In genomic region chr19:34193683-34194082, GRCm38 (mm10) we compare ENCODE assay signal across 9 mouse cellular contexts. TPM values are rescaled to one million over a fixed set of nuclear protein-coding genes. Genes with fewer than 3 reads are reported as not detected.
DNase-seq lines count a peak whose midpoint lies in the region; ATAC-seq and TF ChIP-seq lines count a peak whose summit lies in the region.
"Had no signal": no experiment of that assay in that cellular context is flagged by ENCODE, and none has a peak within 500 bp of the region (broad histone marks: within the 10 kb centered on the region; RNA-seq: fewer than 3 reads in every experiment).

No protein-coding gene starts in this region.

- peaks cover 62% of the 10 kb centered on the region for H3K79me2 ChIP-seq in macrophage (ENCODE audit: inconsistent target)

- H3K4me1 ChIP-seq in heart, embryonic 13.5 days: peaks cover 7% of the 10 kb centered on the region
- peaks cover 6 to 8% of the 10 kb centered on the region in 2 experiments for H3K4me1 ChIP-seq in ES-E14 (ENCODE audit: control insufficient read depth in 2 of 2, insufficient read depth in 2 of 2, low read length in 2 of 2, poor library complexity in 1 of 2)
- peaks cover 7% of the 10 kb centered on the region; the same call in 1 of the 2 replicates for H3K4me1 ChIP-seq in heart, postnatal 0 days (ENCODE audit: control insufficient read depth, insufficient read depth)

- peak overlapping the region; percentile 97 for H3K4me2 ChIP-seq in heart, embryonic 13.5 days
- H3K4me2 ChIP-seq in heart, postnatal 0 days (ENCODE audit: low read depth, low read length): peak overlapping the region; percentile 83

- peaks cover 6% of the 10 kb centered on the region; the same call in 1 of the 2 replicates for H3K27me3 ChIP-seq in heart, embryonic 13.5 days (replicated peaks)
- no peaks in the 10 kb centered on the region for H3K27me3 ChIP-seq in heart, postnatal 0 days (ENCODE audit: control insufficient read depth, insufficient read depth, low read length)

- no peaks in the 10 kb centered on the region for H3K9me3 ChIP-seq in heart, embryonic 13.5 days
- H3K9me3 ChIP-seq in ES-E14 (ENCODE audit: control insufficient read depth, insufficient read depth, low read depth, low read length): no peaks in the 10 kb centered on the region
- H3K9me3 ChIP-seq in heart, postnatal 0 days (replicated peaks; ENCODE audit: control insufficient read depth, low read length): no peaks in the 10 kb centered on the region

- no peak for ATAC-seq in heart, embryonic 13.5 days (ENCODE audit: extremely low read depth, insufficient number of reproducible peaks, low FRiP score, low TSS enrichment)
- no peak for ATAC-seq in heart, postnatal 0 days (ENCODE audit: insufficient read depth, low read depth)
- ATAC-seq in activated CD4-positive, CD25-positive, alpha-beta regulatory T cell, adult 4 months: no peak

- H3K27ac ChIP-seq in heart, embryonic 13.5 days (replicated peaks): no peak overlapping the region
- H3K27ac ChIP-seq in ES-E14 (ENCODE audit: insufficient read depth, low read depth, low read length, poor library complexity, severe bottlenecking) (no peak overlapping the region), macrophage (peak overlapping the region; percentile 82)
- H3K27ac ChIP-seq in heart, postnatal 0 days (ENCODE audit: low read depth): no peak overlapping the region

- TF ChIP-seq CTCF in heart, postnatal 0 days (IDR thresholded peaks at IDR 0.05; ENCODE audit: low read depth): no peak

- H3K4me3 ChIP-seq in heart, embryonic 13.5 days: peak overlapping the region; percentile 81
- H3K4me3 ChIP-seq in ES-E14 (ENCODE audit: insufficient read depth in 1 of 2, low read depth in 1 of 2, low read length in 2 of 2, poor library complexity in 1 of 2, severe bottlenecking in 1 of 2) (no peak overlapping the region), macrophage (ENCODE audit: inconsistent target) (peak overlapping the region; percentile 91)
- peak overlapping the region; percentile 72 for H3K4me3 ChIP-seq in heart, postnatal 0 days (ENCODE audit: low read depth, low read length)

- 63% methylated on average over 9 of the region's 9 CpGs for WGBS in heart, embryonic 13.5 days
- WGBS in heart, postnatal 0 days: 70% methylated on average over 9 of the region's 9 CpGs
- 65% methylated on average over 9 of the region's 9 CpGs for WGBS in macrophage (ENCODE audit: missing documents)

- DNase-seq in heart, postnatal 36 days: no peak
- DNase-seq in ES-E14 (ENCODE audit: low read depth, low spot score): no peak
- DNase-seq in heart, postnatal 0 days (ENCODE audit: low spot score): no peak
- no peak for DNase-seq in c-Kit-positive CD71-positive TER-119-positive erythroid progenitor cells, embryonic 14.5 days (ENCODE audit: low spot score)
- no peak for DNase-seq in ovary, postnatal 10 days (ENCODE audit: low spot score)
- DNase-seq: cerebellum, adult 11-12 months had no signal

- in situ Hi-C loops in ES-E14 (cut with MboI; ENCODE audit: low sequenced_read_pairs in 2 of 2, unreplicated experiment in 2 of 2): no loop called here

- intact Hi-C loops in heart, postnatal 36 days (cut with DNase I): no loop called here

- peak overlapping the region; percentile 84; the same call in 1 of the 2 replicates for H3K9ac ChIP-seq in heart, embryonic 13.5 days
- no peak overlapping the region for H3K9ac ChIP-seq in ES-E14 (ENCODE audit: insufficient read depth, low read depth, low read length, poor library complexity, severe bottlenecking)
- peak overlapping the region; percentile 65; the same call in 1 of the 2 replicates for H3K9ac ChIP-seq in heart, postnatal 0 days (replicated peaks; ENCODE audit: low read depth, low read length)

- H3K36me3 ChIP-seq in heart, embryonic 13.5 days: no peaks in the 10 kb centered on the region
- H3K36me3 ChIP-seq in ES-E14 (ENCODE audit: control insufficient read depth, insufficient read depth, low read length, poor library complexity, severe bottlenecking) (no peaks in the 10 kb centered on the region), macrophage (ENCODE audit: inconsistent target) (no peaks in the 10 kb centered on the region)
- no peaks in the 10 kb centered on the region for H3K36me3 ChIP-seq in heart, postnatal 0 days (replicated peaks; ENCODE audit: control insufficient read depth, insufficient read depth, low read length)

- no peak for TF ChIP-seq EP300 in heart, postnatal 0 days (IDR thresholded peaks at IDR 0.05; ENCODE audit: low read depth)

TF ChIP-seq in ES-E14, 5 proteins besides CTCF, POLR2A, EP300 and RAD21:
- TF ChIP-seq CHD2 (IDR thresholded peaks at IDR 0.05; ENCODE audit: low read depth, low read length) (peak; percentile 96), MAFK (IDR thresholded peaks at IDR 0.05; ENCODE audit: insufficient read depth, low read depth, low read length) (no peak), HCFC1 (IDR thresholded peaks at IDR 0.05; ENCODE audit: borderline replicate concordance, insufficient read depth, low read length) (no peak), ZC3H11A (IDR thresholded peaks at IDR 0.05; ENCODE audit: borderline replicate concordance, low read depth, low read length) (no peak)

RNA-seq across cellular contexts. Expression of gene Stambpl1, which starts 1.7 kb away (rescaled TPM):
- polyA plus RNA-seq in heart, embryonic 13.5 days (2015; fragmentation: Nextera tagmentation; extraction: Ambion mirVana): 5.5 and 6.4 TPM in 2 replicates
- 1 to 10 TPM; 2.7 to 5.4 TPM for total RNA-seq in heart, postnatal 36 days (2021)
- total RNA-seq in ES-E14 (2012; rRNA removed): 2.6 and 5.1 TPM in 2 replicates
- total RNA-seq in heart, postnatal 0 days (2014; rRNA removed; ENCODE audit: low replicate concordance): 9.4 and 9.9 TPM in 2 replicates
- 7.2 and 7.4 TPM in 2 replicates for polyA plus RNA-seq in heart, postnatal 0 days (2015; fragmentation: Nextera tagmentation; extraction: Ambion mirVana)
- total RNA-seq in macrophage (2018; cell fraction: chromatin; rRNA removed): 10 to 100 TPM in 22 of 26 experiments, 1 to 10 TPM in 4; 7.0 to 42.2 (median 22.8) TPM
- 10 to 100 TPM in 24 of 26 experiments, 1 to 10 TPM in 2; 8.7 to 35.3 (median 24.2) TPM for total RNA-seq in macrophage (2018; cell fraction: cytosol; rRNA removed)
- 10 to 100 TPM in 25 of 26 experiments, 1 to 10 TPM in 1; 9.4 to 42.3 (median 21.2) TPM for total RNA-seq in macrophage (2018; cell fraction: nucleus; rRNA removed)
- polyA plus RNA-seq in macrophage (2018): 17.9 to 23.8 TPM (median 22.2 TPM) in 3 replicates
- polyA plus RNA-seq in activated CD4-positive, CD25-positive, alpha-beta regulatory T cell, adult 4 months (2017; shearing (Covaris generic)): 10 to 100 TPM; 85.1 to 89.6 TPM

RNA-seq across cellular contexts. Expression of gene Ankrd22, which starts 27.8 kb away (rescaled TPM):
- 0.05 TPM in 1 of 2 replicates, not detected in the other for polyA plus RNA-seq in heart, embryonic 13.5 days (2015; fragmentation: Nextera tagmentation; extraction: Ambion mirVana)
- total RNA-seq in heart, postnatal 36 days (2021): not detected
- total RNA-seq in ES-E14 (2012; rRNA removed): 0.48 and 1.2 TPM in 2 replicates
- total RNA-seq in heart, postnatal 0 days (2014; rRNA removed; ENCODE audit: low replicate concordance): 0.34 TPM in 1 of 2 replicates, not detected in the other
- not detected in 2 replicates for polyA plus RNA-seq in heart, postnatal 0 days (2015; fragmentation: Nextera tagmentation; extraction: Ambion mirVana)
- total RNA-seq in macrophage (2018; cell fraction: chromatin; rRNA removed): not detected
- under 1 TPM in 8 of 26 experiments, not detected in 18; 0.05 to 0.24 (median 0.09) TPM for total RNA-seq in macrophage (2018; cell fraction: cytosol; rRNA removed)
- not detected for total RNA-seq in macrophage (2018; cell fraction: nucleus; rRNA removed)
- 0.07 TPM in 1 of 3 replicates, not detected in the others for polyA plus RNA-seq in macrophage (2018)
- not detected for polyA plus RNA-seq in activated CD4-positive, CD25-positive, alpha-beta regulatory T cell, adult 4 months (2017; shearing (Covaris generic))

Comparison
In these comparisons a context has a peak if more than half of its experiments do, and no peak if none do; other contexts are left out.
1. H3K4me3 ChIP-seq: peak in heart, embryonic 13.5 days (single experiment), heart, postnatal 0 days (single experiment) and macrophage (single experiment); none in ES-E14 (0 of 2).